Mouse (Mus musculus): ENCODE measurements at regions not wholly inside any gene's neighbourhood (a gene's known extent, or its start where the extent isn't known, plus 50 kb on each side); places are given as distances from the start of the nearest gene placed in this dataset.

- TF ChIP-seq CTCF (conservative IDR thresholded peaks at IDR 0.05; ENCODE audit: low read length) (no peak), POU5F1 (IDR thresholded peaks at IDR 0.05; ENCODE audit: borderline replicate concordance, low read length) (no peak)
These were observed 178.1 kb upstream of the Irx5 start for GRCm38 (mm10) chr8:92179327-92179726.

Measured in E14TG2a.4 (cell line).